Mouse (Mus musculus) spleen, postnatal 36 days (tissue): ENCODE data around the gene Nol7.

Experiments
- DNase-seq, 2 experiments: peaks; one replicate each; pipeline ENCODE4 v3.0.0; 2022; ENCODE audit warnings: low spot score in 2 of 2, mixed read lengths in 1 of 2

Nol7 gene

DNA sequence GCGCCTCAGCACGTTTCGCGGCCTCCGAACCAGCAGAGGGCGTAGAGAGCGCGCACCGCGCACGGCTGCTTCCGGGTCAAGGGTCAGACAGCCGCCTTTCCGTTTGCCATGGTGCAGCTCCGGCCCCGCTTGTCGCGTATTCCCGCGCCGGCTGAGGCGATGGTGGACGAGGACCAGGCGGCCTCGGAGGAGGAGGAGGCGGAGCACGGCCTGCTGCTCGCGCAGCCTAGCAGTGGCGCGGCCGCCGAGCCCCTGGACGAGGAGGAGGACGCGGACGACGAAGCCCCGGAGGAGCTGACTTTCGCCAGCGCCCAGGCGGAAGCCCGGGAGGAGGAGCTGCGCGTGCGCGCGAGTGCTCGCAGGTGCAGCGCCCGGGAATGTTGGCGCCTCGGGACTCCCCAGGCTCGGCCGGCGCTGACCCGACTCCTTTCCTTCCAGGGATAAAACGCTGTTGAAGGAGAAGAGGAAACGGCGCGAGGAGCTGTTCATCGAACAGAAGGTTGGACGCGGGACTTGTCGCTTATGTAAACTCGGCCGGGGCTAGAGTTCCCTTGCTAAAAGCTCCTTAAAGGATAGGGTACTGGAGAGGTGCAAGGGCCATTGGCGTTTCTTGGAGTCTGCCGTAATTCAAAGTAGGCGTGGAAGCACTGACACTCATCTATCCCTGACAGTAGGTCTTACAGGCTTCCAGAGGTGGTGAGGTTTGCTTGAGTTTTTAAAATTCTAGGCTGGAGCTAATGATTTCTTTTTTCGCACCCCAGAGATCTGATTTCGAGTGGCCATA, at the start of gene Nol7:
Nol7 (plus strand) TSS at position 94 of the 784 bp plus-strand sequence.
- peak; percentile 89 to 91 for DNase-seq

DNA sequence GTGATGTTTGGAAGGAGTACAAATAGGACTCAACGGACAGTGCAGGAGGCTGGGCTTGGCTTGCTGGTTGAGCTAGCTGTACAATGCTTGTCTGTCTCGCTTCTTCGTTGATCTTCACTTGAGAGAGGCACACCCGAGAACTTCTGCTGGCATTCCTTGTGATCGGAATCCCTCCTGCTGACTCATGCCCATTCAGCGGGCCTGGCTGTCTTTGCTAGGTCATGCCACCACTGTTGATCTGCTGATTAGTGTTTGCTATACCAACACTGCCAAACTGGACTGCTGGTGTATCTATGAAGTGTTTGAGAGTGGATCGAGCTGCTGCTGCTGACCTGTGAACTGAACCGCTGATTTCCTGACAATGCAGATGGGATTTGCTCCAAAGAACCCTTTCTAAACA, 48.8 kb upstream of the Nol7 start:
- DNase-seq = no peak

DNA sequence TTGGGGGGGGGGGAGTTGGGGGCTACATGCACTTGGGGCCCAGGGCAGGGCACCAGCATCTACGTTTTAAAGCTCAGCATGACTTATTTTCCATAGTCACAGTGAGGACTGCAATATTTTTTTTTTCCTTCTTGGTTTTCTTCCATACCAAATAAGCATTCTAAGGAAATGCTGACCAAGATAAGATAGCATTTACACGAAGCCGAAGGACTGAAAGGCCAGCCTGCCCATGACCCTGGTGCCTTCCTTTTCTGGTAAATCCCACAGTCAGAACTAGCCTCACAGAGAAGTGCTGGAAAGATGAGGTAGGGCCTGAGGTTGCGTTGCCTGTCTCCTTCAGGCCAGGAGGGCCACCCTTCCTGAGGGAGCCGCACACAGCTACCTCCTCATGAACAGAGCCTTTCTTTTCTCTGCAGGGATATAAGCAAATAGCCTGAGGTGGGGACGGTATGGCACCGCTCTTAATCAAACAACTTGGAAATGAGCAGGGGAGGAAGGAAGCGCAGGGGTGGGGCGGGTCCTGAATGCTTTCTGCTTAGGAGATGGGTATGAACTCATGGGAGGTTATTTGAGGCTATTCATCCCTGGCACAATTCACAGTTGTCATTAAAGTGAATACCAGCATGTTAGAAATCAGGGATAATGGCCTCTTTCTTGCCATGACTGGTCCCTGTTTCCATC, 47.6 kb upstream of the Nol7 start:
- DNase-seq = no peak

DNA sequence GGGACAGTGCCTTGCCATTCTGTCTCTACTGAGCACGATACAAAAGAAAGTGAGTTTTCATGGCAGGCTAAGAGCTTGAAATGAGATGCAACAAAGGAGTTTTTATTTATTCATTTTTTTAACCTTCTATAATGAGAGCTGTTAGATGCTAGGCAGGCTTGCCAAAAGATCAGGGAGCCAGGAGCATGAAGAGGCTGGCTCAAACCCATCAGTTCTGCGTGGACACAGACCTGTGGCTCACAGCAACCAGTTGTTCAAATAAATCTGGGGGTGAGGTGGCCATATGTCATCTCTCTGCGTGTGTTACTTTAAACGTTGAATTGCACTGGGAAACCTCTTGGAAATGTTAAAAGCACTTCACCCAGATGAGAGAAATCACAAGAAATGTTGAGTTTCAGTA, 44.8 kb upstream of the Nol7 start:
- DNase-seq = no peak

DNA sequence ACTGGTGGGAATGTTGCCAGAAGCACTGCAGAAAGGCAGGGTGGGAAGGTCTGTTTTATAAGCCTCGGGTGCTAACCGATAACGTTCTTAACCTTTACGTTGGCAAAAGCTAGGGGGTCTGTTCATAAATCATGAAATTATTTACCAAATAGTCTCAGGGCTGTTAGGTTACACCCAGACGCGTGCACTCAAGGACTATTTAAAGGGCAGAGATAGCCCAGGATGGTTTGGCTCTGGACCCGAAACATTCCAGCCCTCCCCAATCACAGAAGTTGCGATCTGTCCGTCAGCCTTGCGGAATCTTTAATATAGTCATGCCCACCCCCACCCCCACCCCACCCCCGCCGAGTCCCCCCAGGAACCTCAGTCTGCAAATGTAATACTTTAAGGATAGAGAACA, 43.8 kb upstream of the Nol7 start:
- no peak for DNase-seq

DNA sequence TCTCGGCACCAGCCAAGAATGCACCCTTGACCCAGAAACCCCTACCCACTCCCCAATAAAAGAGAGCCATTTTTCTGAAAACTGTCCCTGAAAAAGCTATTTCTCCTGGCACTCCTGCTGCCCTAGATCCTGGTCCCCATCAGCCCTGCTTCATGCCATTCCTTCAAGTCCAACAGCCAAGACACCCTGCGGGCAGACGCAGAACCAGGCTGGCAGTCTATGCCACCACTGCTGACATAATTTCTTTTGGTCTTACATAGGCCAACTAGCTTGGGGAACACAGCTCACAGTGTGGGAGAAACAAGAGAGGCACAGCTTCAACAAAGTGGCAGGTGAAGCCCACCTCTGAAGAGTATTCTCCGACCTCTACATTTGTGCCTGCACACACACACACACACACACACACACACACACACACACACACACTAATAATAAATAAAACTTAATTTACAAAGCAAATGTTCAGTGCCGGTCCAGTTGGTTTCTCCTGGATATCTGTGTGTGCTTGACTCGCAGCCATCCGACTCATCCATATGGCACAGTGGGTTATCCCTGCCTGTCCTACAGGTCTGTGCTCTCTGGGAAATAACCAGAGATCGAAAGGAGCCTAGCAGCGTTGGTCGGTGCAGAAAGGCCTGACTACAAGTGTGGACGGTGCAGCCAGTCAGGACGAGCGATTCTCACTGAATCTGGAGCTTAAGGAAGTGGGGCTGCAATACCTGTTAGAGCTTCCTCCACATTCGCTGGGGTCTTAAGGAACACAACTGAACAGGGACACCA, 41.7 kb upstream of the Nol7 start:
- DNase-seq = no peak

DNA sequence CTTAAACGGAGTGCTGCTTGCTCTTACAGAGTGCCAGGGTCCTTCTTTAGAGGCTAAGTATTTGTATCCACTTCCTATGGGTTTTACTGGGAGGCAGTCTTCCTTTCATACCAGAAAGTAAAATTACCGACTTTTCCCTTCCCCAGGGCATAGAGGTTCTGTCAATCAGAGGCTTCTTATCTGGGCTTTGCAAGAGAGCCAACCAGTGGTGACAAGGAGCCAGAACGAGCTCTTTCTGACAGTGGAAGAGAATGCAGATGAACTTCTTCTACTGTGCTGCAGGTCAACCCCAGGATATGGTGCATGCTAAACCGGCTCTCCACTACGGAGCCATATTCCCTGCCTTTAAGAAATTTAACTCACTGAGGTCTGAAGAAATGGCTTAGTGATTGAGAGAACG, 37.7 kb upstream of the Nol7 start:
- DNase-seq = no peak

DNA sequence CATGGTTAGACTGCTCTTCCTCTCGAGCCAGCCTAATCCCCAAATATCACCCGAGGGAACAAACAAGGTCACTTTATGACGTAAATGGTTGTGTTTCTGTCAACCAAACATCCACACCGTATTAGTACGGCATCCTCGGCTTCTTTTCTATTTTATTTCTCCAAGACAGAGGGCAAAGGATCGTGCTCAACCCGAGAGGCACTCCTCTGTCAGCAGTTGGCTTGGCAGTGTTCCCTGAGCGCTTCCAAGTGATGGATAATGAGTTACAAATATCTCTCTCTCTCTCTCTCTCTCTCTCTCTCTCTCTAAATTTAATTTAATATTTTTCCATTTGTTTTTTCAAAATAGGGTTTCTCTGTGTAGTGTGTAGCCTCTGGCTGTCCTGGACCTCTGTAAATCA, 35.8 kb upstream of the Nol7 start:
- no peak for DNase-seq

DNA sequence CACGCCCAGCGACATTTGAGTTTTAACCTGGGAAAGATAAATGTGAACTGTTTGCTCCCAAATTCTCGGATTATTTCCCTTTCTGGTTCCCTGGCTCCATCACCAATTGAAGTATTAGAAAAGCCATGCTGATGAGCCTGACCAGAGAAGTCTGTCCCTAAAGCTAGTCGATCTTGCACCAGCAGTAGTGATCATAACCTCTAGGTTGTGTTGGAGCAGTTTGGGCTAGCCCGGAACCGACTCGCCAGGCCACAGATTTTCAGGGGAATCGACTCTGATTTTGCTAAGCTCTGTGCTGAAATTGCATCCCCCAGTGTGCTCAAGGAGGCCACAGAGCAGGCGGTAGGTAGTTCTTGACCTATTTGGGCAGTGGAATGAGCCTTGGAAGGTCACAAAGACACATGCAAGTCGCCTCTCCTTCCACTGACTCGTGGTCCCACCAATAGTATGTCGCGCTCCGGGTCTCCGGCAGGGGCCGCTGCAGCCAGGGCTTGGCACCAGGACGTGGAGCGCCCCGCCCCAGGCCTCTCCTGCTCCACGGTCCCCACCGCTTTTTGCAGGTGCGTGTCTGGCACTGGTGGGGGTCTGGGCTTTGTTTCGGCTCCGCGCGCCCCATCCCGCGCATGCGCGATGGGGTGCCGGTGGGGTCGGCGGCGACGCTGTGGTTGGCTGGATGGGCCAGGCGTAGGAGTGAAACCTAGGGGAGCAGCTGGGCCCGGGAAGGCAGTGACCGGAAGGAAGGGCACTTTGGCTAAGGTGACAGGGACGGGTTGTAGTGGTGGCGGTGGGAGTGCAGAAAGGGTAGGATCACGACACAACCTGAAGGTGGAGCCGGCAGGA, 33.0 kb upstream of the Nol7 start, which contains the start of gene Sirt5:
Sirt5 (plus strand) TSS at position 512 of the 840 bp plus-strand sequence.
- DNase-seq = peak; percentile 84 to 86

DNA sequence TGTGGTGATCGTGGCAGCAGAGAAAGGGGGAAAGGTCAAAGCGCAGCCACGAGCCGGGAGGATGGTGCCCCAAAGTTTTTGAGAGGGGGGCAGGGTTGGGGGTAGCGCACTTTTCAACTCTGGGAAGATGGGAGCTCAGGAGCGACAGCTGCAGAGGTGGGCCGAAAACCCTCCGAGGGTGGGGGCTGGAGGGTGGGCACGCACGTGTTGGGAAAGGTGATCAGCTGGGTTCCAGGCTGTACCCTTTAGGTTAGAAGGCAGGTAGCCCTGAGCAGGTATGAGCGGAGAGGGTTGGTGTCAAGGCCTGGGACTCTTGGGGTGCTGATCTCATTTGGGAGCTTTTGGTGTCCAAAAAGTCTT, 32.4 kb upstream of the Nol7 start:
- DNase-seq = no peak

DNA sequence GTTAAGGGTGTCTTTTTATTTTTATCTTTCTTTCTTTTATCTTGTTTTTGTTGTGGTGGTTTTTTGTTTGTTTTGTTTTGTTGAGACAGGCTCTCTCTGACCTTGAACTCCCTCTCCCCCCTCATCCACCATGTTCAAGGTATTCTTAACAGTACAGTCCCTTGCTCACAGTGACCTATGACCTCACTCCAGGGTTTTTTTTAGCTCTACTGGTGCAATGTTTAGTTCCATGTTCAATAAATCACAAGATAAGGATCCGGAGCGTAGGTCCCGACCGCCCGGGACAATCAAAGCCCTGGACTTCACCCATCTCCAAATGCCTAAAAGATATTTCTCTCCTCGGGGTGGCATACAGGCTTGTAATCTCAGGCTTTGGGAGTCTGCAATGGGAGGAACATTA, 28.1 kb upstream of the Nol7 start:
- DNase-seq = no peak

DNA sequence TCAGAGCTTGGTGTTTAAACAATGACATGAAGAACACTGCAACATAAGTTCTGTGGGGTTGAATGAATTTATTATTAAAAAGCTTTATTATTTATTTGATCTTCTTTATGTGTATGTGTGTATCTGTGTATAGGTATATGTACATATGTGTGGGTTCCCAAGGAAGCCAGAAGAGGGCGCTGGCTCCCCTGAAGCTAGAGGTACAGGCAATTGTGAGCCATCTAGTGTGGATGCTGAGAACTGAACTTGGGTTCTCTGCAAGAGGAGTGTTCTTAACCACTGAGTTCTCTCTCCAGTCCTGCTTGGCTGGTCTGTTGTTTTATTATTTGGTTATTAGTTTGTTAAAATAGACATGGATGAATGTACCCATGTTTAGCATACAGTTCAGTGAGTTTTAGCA, 25.3 kb upstream of the Nol7 start:
- no peak for DNase-seq

DNA sequence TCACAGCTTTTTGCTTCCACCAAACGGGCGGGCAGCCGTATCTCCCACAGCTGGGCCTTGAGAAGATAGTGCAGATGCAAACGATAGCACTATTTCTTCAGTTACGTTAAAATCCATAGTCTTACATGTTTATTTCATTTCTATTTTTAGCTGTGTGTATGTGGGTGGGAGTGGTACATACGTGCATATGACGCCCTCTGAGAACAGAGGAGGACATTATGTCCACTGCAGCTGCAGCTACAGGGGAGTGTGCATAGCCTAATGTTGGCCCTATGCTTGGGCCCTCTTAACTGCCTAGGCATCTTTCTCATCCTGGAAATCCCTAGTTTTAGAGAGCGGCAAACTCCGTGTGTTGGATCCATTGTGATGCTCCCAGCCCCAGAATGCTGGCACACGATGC, 24.0 kb upstream of the Nol7 start:
- DNase-seq = no peak

DNA sequence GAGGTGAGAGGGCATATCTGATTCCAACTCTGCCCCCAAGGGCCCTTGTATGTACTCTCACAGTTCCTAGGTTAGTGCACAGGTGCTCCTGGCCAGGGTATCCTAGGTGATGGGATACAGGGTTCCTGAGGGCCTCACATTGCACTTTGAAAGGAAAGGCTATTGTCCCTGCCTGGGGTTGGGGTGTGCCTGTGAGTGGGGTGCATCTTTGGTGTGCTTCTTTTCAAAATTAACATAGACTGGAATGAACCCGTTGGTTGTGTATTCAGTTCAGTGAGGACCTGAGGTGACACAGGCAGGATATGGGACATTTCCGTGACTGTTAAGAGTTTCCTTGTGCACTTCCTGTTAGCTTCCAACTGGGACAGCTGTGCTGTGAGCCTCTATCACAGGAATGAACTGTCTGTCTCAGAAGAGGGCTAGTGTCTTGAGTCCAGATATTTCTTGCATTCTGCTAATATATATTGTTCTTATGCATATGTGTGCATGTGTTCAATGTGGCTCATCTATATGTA, 23.2 kb upstream of the Nol7 start:
- DNase-seq = no peak

DNA sequence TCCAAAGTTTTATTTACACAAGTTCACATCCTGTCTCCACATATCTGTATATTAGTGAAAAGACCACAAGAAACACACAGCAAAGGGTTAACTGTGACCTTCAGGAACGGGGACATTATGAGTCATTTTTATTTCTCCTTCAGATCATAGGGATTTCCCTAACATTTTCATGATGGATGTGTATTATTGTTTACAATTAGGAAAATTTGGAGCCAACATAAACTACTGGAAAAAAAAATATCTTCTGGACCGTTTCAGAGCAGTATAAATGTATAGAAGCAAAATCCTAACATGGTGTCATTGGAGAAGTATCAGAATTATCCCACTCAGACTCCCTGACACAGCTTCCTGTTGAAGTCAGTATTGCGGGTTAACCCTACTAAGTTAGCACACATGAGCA, 18.2 kb upstream of the Nol7 start:
- no peak for DNase-seq

DNA sequence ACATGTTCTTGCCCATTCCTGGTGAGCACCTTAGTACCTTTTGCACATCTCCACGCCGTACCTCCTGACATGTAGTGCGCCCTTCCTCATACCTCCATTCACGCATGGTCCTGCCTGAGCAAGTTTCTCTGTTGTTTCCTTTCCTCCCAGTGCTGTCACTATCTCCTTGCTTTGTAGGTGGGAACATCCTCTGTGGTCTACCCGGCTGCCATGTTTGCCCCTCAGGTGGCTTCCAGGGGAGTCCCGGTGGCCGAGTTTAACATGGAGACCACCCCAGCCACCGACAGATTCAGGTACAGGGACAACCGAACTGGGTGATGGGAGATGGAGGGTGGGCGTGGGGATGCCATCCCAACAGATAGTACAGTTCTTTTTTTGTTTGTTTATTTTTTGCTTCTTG, 12.9 kb upstream of the Nol7 start:
- DNase-seq = no peak

DNA sequence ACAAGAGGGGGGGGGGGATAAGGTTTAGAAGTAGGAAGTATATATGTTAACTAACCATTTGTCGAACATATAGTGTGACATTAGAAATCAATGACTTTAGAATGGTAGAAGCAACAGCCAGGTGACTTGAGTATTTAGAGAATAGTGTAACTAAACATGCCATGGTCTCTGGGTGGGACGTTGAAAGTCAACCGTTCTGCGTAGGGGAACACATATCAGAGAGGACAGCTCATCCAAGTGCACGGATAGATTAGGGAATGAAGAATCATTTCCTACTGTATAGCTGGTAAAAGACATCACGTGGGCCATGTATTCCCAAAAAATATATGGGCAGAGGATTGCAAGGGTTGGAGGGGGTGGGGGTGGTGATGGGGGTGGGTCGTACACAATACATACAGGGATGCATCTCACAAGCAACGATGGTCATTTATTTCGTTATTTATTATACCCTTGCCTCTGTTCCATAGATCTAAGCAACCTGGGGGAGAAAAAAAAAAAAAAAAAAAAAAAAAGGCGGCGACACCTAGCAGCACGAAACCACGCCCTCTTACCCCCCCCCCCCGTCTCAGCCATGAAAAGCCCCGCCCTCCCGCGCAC, 392 bp upstream of the Nol7 start:
- no peak for DNase-seq

DNA sequence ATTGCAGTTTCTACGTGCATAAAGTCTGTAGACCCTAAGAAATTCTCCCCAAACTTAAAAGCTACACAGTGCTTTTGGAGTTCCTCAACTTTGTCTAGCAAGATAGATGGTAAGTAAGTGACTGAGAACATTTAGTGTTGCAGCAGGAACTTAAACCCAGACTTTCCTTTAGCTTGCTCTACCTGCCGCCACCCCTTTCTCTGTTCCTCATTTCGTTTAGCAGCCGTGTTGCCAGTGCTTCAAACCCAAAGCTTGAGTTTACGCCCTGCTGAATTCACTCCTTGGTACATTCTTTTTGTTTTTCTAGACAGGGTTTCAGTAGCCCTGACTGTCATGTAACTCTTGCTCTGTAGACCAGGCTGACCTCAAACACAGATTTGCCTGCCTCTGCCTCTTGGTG, 1.4 kb downstream of the Nol7 start:
- peak; percentile 75 to 78 for DNase-seq

DNA sequence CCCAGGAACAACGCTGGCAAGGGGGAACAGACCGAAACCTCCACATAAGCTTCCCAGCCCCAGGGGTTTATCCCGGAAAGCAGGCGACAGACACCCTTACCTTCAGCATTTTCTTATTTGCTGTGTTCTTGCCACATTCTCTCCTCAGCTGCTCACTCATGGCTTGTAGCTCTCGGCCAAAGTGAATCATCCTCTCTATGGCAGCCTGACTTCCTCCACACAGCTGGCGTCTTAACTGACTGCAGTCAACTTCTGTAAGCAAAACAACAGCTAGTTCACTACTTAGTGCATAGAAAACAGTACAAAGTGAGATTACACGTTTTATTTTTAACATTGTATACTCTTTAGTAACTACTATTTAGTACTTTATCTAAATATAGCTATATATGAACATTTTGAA, 14.1 kb downstream of the Nol7 start:
- no peak for DNase-seq

DNA sequence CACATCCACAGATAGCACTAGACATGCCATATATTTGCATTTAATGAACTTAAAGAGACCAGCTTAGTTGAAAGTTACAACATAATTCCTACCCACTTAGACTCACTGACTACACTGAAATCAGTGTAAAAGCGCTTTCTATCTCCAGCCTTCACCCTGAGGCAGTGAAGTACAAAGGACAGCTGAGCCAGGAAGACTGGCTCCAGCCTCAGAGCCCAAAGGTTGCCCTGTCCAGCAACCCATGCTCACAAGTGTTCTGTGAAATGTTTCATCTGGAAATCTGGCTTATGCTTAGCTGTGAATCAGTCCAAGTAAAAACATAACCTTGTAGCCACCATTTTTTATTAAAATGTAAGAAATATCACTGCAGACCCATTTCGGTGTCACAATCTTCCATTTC, 15.4 kb downstream of the Nol7 start:
- no peak for DNase-seq

DNA sequence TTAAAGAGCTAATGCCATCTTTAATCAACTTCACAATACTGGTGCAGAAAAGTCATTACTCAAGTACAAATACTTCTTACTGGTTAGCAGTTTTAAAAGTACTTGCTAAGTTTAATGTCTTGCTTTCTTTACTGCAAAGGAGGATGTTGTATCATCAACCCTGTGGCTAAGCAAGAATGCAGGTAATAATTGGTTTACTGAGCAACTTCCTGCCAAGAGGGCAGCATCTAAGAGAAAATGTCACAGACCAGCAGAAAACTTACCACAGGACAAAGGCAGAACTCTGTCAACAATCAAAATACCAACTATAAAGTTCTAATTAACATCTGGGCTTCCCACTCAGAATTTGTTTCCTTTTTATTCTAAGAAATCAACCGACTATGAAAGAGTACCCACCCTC, 17.1 kb downstream of the Nol7 start:
- no peak for DNase-seq
